Mouse (Mus musculus): ENCODE measurements around the gene Dtnb.

The Dtnb gene

GRCm38 (mm10) chr12:3808396-3808981 lies 236.3 kb downstream of the Dtnb start:
- DNase-seq: no peak

GRCm38 (mm10) chr12:3809520-3810180 lies 237.5 kb downstream of the Dtnb start:
- DNase-seq: no peak

- DNase-seq: no peak
Observed at GRCm38 (mm10) chr12:3810455-3810854, 238.3 kb downstream of the Dtnb start.

- DNase-seq: no peak
Observed at GRCm38 (mm10) chr12:3811596-3811995, 239.4 kb downstream of the Dtnb start.

GRCm38 (mm10) chr12:3812251-3812650 lies 240.1 kb downstream of the Dtnb start:
- no peak for DNase-seq

GRCm38 (mm10) chr12:3813138-3813537 lies 241.0 kb downstream of the Dtnb start:
- no peak for DNase-seq

- no peak for DNase-seq
Observed at GRCm38 (mm10) chr12:3815386-3815785, 243.2 kb downstream of the Dtnb start.

- no peak for DNase-seq
Observed at GRCm38 (mm10) chr12:3817033-3817432, 244.9 kb downstream of the Dtnb start.

GRCm38 (mm10) chr12:3817566-3817965 lies 245.4 kb downstream of the Dtnb start:
- DNase-seq: no peak

- DNase-seq: no peak
Observed at GRCm38 (mm10) chr12:3819899-3820298, 247.7 kb downstream of the Dtnb start.

- no peak for DNase-seq
Observed at GRCm38 (mm10) chr12:3823408-3823807, 251.2 kb downstream of the Dtnb start.

GRCm38 (mm10) chr12:3824906-3825713 lies 252.9 kb downstream of the Dtnb start:
- no peak for DNase-seq

- DNase-seq: no peak
Observed at GRCm38 (mm10) chr12:3825714-3826080, 253.5 kb downstream of the Dtnb start.

- no peak for DNase-seq
Observed at GRCm38 (mm10) chr12:3827771-3828170, 255.6 kb downstream of the Dtnb start.
